Mouse (Mus musculus) hindbrain, postnatal 0 days (tissue): ENCODE results near the gene Rasl10b. TPM values are rescaled to one million over a fixed set of nuclear protein-coding genes. Genes with fewer than 3 reads are reported as not detected.

ENCODE experiments used
- ATAC-seq: fragments of 200-750 bp; cut with Nextera tagmentation; 2 replicates; pipeline ENCODE4 v1.8.0; 2017; ENCODE audit warnings: mild to moderate bottlenecking, moderate TSS enrichment, moderate library complexity
- DNase-seq: peaks from one replicate; pipeline ENCODE4 v3.0.0-alpha.2; 2015; ENCODE audit warnings: low spot score
- H3K27ac ChIP-seq: fragments of 300-500 bp; sonication (generic); 2 replicates; pipeline ENCODE4 v1.5.1; 2014; ENCODE audit warnings: mild to moderate bottlenecking
- H3K27me3 ChIP-seq: fragments of 300-500 bp; sonication (generic); 2 replicates; pipeline ENCODE4 v1.6.1; 2014; ENCODE audit warnings: low read length, mixed read lengths; ENCODE audit not compliant: insufficient read depth
- H3K36me3 ChIP-seq: fragments of 300-500 bp; sonication (generic); 2 replicates; pipeline ENCODE4 v1.6.1; 2014; ENCODE audit warnings: low read length, mixed read lengths; ENCODE audit not compliant: insufficient read depth
- H3K4me1 ChIP-seq: fragments of 300-500 bp; sonication (generic); 2 replicates; pipeline ENCODE4 v1.6.1; 2014; ENCODE audit warnings: antibody characterized with exemption, low read length, mixed read lengths; ENCODE audit not compliant: insufficient read depth
- H3K4me2 ChIP-seq: fragments of 300-500 bp; sonication (generic); 2 replicates; pipeline ENCODE4 v1.6.1; 2014; ENCODE audit warnings: low read depth, mild to moderate bottlenecking, low read length, moderate library complexity, mixed read lengths
- H3K4me3 ChIP-seq: fragments of 300-500 bp; sonication (generic); 2 replicates; pipeline ENCODE4 v1.5.1; 2014; ENCODE audit warnings: low read length
- H3K9ac ChIP-seq: fragments of 300-500 bp; sonication (generic); replicated peaks from 2 replicates; pipeline ENCODE4 v1.6.1; 2014; ENCODE audit warnings: mild to moderate bottlenecking, low read length, moderate library complexity, mixed read lengths
- H3K9me3 ChIP-seq: fragments of 300-500 bp; sonication (generic); 2 replicates; pipeline ENCODE4 v1.6.1; 2016; ENCODE audit warnings: low read length, mixed read lengths
- CTCF ChIP-seq: IDR thresholded peaks from 2 replicates; pipeline ENCODE4 v1.5.1; 2016; ENCODE audit warnings: antibody characterized with exemption, control low read depth, low read depth
- WGBS: fragments of 180-500 bp; shearing (Covaris S2); extraction: QIAGEN DNeasy Blood & Tissue Kit; methylation state at CpG from one replicate; pipeline ENCODE4 v1.1.7; 2014; 5-methylcytosine and 5-hydroxymethylcytosine counted together
- polyA plus RNA-seq: library from polyadenylated mRNA; unstranded; fragments of >200 nt; fragmentation: Nextera tagmentation; extraction: Ambion mirVana; gene quantifications from 2 replicates; pipeline ENCODE4 v1.2.1, GENCODE M21; 2015
- total RNA-seq: library from RNA; depleted of rRNA; stranded (reverse); fragments of >200 nt; gene quantifications from 2 replicates; pipeline ENCODE4 v1.2.3, GENCODE M21; 2014; rRNA removed

Rasl10b gene
- total RNA-seq = 122 and 128 TPM in 2 replicates
- polyA plus RNA-seq = 42.2 and 44.6 TPM in 2 replicates

GRCm38 (mm10) chr11:83409087-83409754 lies at the start of gene Rasl10b:
Gene Rasl10b (plus strand): TSS chr11:83409137.
- Histone ChIP-seq H3K4me1 (0 out of 2 replicates have a peak, but pooled peaks cover 7% of the 10 kb centered on the region), H3K4me3 (peak within 1 kb of the TSS; percentile 73), H3K9ac (peak within 1 kb of the TSS; percentile 84), H3K36me3 (no peaks in the 10 kb centered on the region), H3K4me2 (peak within 1 kb of the TSS; percentile 81), H3K27me3 (no peaks in the 10 kb centered on the region), H3K27ac (peak within 1 kb of the TSS; percentile 41; the same call in 1 of the 2 replicates), H3K9me3 (no peaks in the 10 kb centered on the region)
- DNase-seq (peak; percentile 75), ATAC-seq (peak; percentile 77)
- TF ChIP-seq CTCF = no peak
- under 1% methylated on average over 23 of the region's 44 CpGs for WGBS

- WGBS = 67% methylated on average over 6 of the region's 6 CpGs
- H3K9ac ChIP-seq = no peak overlapping the region
- H3K36me3 ChIP-seq = peaks cover 22% of the 10 kb centered on the region
- H3K27me3 ChIP-seq = no peaks in the 10 kb centered on the region
- ATAC-seq (no peak), DNase-seq (no peak)
- TF ChIP-seq CTCF = no peak
- H3K4me2 ChIP-seq = no peak overlapping the region
- peak overlapping the region; percentile 36; the same call in 1 of the 2 replicates for H3K27ac ChIP-seq
- H3K9me3 ChIP-seq = no peaks in the 10 kb centered on the region
- H3K4me3 ChIP-seq = no peak overlapping the region
- no peaks in the 10 kb centered on the region for H3K4me1 ChIP-seq
These were observed 44.3 kb upstream of the Rasl10b start for GRCm38 (mm10) chr11:83364656-83365055.

- no peak; the same call in 1 of the 2 replicates for ATAC-seq
- DNase-seq = peak; percentile 49
- peaks cover 31% of the 10 kb centered on the region for H3K36me3 ChIP-seq
- H3K4me1 ChIP-seq = no peaks in the 10 kb centered on the region
- H3K27ac ChIP-seq = peak overlapping the region; percentile 2; the same call in 1 of the 2 replicates
- H3K4me3 ChIP-seq = no peak overlapping the region
- no peaks in the 10 kb centered on the region for H3K9me3 ChIP-seq
- TF ChIP-seq CTCF = no peak
- H3K4me2 ChIP-seq = no peak overlapping the region
- H3K9ac ChIP-seq = no peak overlapping the region
- 67% methylated on average over 4 of the region's 4 CpGs for WGBS
- no peaks in the 10 kb centered on the region for H3K27me3 ChIP-seq
These were observed 37.7 kb upstream of the Rasl10b start for GRCm38 (mm10) chr11:83371267-83371666.

GRCm38 (mm10) chr11:83379745-83380341 lies 29.1 kb upstream of the Rasl10b start:
- DNase-seq (no peak), ATAC-seq (no peak)
- Histone ChIP-seq H3K9me3 (no peaks in the 10 kb centered on the region), H3K4me2 (no peak overlapping the region), H3K27me3 (no peaks in the 10 kb centered on the region), H3K9ac (no peak overlapping the region), H3K36me3 (peaks cover 15% of the 10 kb centered on the region), H3K27ac (no peak overlapping the region), H3K4me3 (no peak overlapping the region), H3K4me1 (no peaks in the 10 kb centered on the region)
- WGBS = 81% methylated on average over 7 of the region's 7 CpGs
- no peak for TF ChIP-seq CTCF

DNA sequence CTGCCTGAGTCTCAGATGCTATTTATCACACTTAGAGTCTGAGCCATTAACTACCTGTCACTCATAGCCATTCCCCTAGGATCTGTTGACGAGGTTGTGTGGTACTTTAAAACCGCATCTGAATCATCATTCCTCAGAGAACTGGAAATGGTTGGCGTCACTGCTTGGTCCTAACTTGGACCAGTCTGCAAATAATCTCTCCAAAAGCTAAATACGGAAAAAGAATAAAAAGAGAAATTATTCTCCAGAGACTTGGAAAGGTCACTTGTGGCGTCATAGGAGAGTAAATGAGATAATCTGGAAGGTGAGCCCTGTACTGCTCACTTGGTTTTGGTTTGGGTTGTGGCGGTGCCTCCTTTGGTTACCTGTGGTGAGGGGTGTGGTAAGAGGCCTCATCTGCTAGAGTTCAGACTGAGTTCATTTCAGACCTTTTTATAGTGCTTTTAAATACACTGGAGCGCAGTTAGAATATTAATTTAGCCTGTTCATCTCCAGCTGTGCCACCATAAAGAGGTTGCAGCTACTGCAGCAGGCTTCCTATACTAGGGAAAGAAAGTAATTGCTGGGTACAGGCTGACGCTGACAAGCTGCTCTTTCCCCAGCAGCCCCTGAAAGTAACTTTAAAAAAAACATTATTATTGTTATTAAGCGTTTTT lies 25.9 kb upstream of the Rasl10b start:
- no peak overlapping the region for H3K27ac ChIP-seq
- no peaks in the 10 kb centered on the region for H3K4me1 ChIP-seq

GRCm38 (mm10) chr11:83383532-83383887 lies 25.4 kb upstream of the Rasl10b start:
- TF ChIP-seq CTCF = no peak
- H3K4me1 ChIP-seq = no peaks in the 10 kb centered on the region
- H3K9ac ChIP-seq = no peak overlapping the region
- H3K4me3 ChIP-seq = no peak overlapping the region
- no peak for DNase-seq
- WGBS = 63% methylated on average over 1 of the region's 1 CpGs
- H3K36me3 ChIP-seq = no peaks in the 10 kb centered on the region
- no peaks in the 10 kb centered on the region for H3K9me3 ChIP-seq
- no peak overlapping the region for H3K27ac ChIP-seq
- no peaks in the 10 kb centered on the region for H3K27me3 ChIP-seq
- no peak for ATAC-seq
- no peak overlapping the region for H3K4me2 ChIP-seq

More for the DNA sequence above, 25.9 kb upstream of the Rasl10b start:
- Histone ChIP-seq H3K27me3 (no peaks in the 10 kb centered on the region), H3K4me3 (no peak overlapping the region), H3K4me2 (no peak overlapping the region), H3K9ac (no peak overlapping the region), H3K36me3 (0 out of 2 replicates have a peak, but pooled peaks cover 2% of the 10 kb centered on the region), H3K9me3 (no peaks in the 10 kb centered on the region)
- no peak for ATAC-seq
- WGBS = 40% methylated on average over 9 of the region's 9 CpGs
- peak; percentile 7 for DNase-seq
- no peak for TF ChIP-seq CTCF
